Mouse (Mus musculus) ovary, postnatal 36 days (tissue): ENCODE measurements around the gene Tbccd1.

Experiments used
- DNase-seq: peaks from one replicate; pipeline ENCODE4 v3.0.0; 2022; ENCODE audit warnings: low spot score, mixed read lengths

Gene Tbccd1

GRCm38 (mm10) chr16:22857431-22858113 lies at the start of gene Tbccd1, which contains the start of gene Dnajb11:
TSS of gene Tbccd1 (minus strand) at chr16:22857669.
TSS of gene Dnajb11 (plus strand) at chr16:22857845.
- DNase-seq = peak; percentile 97

GRCm38 (mm10) chr16:22901326-22901725 lies 43.9 kb upstream of the Tbccd1 start:
- no peak for DNase-seq

DNA sequence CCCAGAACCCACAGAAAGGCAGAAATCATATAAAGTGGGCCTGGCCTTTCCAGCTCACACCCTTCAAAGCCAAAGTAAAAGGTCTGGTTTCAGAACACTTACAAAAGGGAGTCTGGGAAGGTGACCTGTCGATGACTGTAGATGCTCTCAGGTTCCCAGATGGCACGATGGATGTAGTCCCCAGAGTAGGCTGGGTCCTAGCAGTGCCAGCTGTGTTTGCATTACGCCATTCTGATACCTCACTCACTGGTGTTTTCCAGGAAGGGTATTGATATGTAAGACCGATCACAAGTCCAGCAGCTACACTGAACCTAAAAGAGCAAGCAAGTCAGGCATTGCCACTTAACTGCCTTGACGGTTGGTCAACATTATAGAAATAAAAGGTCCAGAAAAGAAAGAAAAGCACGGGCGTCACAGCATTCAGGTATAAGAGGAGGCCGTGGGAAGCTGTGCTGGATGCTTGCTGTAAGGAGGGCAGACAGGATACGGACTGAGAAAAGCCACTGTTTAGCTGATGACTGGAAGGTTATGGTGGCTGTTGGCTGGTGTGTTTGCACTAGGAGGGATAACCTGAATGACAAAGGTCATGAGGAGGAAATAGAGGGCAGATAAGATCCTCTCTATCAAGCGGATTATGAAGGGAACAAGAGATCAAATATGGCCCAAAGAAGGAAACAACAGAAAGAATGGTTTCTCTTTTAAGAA lies 42.5 kb upstream of the Tbccd1 start:
- DNase-seq = no peak

DNA sequence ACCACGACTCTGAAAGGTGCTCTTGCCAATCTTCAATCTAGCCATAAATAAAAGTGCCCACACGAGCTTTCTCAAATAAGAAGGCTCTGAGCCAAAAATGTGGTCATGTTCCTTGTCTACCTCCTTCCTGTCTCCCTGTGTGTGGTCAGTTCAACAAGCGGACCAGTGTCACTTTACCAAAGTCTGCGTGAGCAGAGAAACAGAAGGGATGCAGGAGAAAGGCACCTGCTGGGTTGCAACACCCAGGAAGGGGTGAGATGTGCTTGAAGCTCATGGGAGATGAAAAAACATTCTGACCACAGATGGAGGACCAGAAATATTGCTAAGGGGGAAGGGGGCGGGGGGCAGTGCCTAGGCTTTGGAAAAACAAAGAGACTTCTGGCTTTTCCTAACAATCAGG lies 41.9 kb upstream of the Tbccd1 start:
- no peak for DNase-seq

GRCm38 (mm10) chr16:22896618-22897017 lies 39.1 kb upstream of the Tbccd1 start:
- DNase-seq = no peak

DNA sequence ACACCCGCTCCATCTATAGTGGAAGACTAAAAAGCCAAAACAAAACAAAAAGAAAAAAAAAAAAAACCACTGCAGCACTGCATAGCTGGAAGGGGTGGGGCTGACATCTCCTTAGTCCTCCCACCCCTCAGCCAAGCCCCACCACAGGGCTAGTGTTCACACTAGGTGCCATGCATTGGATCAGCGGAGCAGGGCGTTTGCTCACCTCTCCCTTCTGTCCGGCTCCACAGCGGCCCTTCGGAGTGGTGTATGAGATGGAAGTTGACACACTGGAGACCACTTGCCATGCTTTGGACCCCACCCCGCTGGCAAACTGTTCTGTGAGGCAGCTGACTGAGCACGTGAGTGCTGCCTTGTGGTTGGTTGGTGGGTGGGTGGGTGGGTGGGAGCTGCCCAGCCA lies 36.6 kb upstream of the Tbccd1 start:
- DNase-seq = no peak

DNA sequence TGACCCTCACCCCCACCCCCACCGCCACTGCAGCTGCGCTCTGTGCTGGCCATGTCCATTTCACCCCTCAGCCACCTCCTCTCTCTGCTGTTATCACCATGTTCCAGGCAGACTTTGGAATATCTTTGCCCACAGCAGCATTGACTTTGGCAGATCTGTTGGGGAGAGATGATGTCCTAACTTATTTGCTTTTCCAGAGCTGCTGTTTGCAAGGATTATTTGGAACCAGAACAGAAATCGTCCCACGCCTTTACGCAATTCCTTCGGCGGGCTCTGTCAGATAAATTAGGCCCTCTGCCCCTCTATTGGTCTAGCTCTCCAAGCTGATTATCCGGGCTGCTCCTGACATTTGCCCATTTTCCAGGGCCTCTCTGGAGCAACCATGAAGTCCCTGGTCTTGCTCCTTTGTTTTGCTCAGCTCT lies 34.3 kb upstream of the Tbccd1 start:
- DNase-seq = no peak

GRCm38 (mm10) chr16:22890683-22891510 lies 33.4 kb upstream of the Tbccd1 start, which contains the start of gene Ahsg:
TSS of gene Ahsg (plus strand) at chr16:22891277.
- DNase-seq = no peak

GRCm38 (mm10) chr16:22889716-22890115 lies 32.2 kb upstream of the Tbccd1 start:
- no peak for DNase-seq

DNA sequence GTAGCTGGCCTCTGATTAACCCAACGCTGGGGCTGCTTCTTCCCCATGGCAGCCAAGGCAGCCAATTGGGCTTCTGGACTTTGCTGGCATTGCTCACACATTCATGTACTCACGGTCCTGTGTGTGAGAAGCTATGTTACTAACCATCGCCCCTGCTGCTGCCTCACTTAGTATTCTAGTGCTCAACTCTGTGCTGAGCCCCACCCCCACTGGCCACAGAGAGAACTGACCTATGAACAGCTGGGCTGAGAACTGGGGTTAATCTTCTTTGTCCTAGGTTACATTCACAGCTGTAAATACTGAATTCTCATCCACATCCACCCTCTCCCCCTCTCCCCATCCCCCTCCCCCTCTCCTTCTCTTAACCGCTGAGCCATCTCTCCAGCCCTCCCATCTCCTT lies 31.4 kb upstream of the Tbccd1 start:
- DNase-seq = no peak

DNA sequence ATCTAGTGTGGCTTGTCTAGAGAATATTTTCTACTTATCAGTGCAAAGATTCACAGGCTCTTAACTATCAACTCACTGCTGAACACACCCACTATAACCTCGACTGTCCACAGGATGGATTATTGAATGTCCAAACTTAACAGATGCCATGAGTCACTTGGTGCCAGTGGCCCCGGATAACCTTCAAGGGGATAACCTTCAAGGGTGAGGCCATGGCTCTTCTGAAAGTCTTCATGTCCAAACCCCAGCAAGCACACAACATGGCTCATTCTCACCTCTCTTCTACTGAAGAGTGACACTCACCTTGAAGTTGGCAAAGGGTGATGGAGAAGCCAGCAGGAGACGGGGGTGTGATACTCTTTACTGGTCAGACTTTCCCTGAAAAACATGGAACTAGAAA lies 29.3 kb upstream of the Tbccd1 start:
- no peak for DNase-seq

GRCm38 (mm10) chr16:22885356-22885755 lies 27.9 kb upstream of the Tbccd1 start:
- no peak for DNase-seq

GRCm38 (mm10) chr16:22883441-22883840 lies 26.0 kb upstream of the Tbccd1 start:
- no peak for DNase-seq

DNA sequence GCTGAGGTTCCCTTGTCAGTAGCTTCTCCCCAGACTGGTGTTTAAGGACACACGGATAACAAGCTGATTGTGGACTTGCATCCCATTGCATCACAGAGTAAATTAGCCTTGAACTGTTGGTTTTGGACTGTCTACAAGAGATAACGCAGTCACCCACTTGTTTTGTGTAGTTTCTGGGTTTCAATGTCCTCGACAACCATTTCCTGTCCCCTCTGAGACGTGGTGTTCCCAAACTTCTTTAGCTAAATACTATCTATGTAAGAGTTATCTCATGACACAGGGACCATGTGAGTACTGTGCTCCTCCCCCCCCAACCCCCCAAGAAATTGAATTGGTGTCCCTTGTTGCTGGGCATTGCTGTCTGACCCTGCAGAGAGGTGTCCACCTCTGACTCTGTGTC lies 24.0 kb upstream of the Tbccd1 start:
- no peak for DNase-seq

DNA sequence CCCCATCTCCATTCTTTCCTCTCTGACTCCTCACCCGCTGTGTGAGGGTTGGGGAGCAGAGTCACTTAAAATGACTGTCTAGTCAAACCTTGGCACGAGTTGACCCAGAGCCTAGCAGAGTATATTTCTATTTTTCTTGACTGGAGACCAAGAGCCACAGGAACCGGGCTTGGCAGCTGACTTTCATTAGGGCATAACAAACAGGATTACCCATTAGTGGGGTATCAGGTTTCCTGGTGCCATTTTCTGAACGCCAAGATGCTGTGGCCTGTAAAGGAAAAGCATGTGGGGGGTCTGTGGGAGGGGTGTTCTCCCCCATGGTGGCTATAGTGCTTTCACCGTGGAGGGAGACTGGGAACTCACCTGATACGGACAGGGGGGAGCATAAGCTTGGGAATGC lies 23.4 kb upstream of the Tbccd1 start:
- DNase-seq = no peak

DNA sequence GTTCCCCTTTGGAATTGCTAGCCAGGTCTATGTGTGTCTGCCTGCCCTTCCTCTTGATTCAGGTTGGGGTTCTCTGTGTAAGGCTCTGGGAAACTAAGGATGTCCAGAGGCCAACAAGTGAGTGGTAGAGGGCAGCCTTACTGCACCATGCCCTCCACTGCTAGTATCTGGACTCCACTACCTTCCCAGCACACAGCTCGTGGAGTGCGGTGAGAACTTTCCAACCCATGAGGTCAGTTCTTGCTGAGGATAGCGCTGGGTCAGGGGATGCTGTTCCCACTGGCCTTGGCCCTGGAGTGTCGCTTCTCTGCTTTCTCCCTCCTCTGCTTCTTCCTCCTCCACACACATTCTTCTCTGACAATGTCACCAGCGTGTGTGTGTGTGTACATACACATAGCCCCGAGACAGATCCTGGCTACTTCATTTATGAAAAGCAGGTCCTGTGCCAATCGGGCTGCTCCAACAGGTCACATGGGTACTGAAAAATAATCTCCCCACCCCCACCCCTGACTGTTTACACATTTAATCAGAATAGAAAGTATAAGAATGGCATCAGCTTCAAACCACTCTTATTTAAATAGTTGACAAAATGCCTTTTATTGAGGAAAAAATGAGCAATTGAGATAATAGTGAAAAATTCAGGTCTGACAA lies 22.6 kb upstream of the Tbccd1 start:
- DNase-seq = peak; percentile 16

GRCm38 (mm10) chr16:22878716-22879115 lies 21.2 kb upstream of the Tbccd1 start:
- DNase-seq = no peak

- DNase-seq = no peak
Observed at GRCm38 (mm10) chr16:22877660-22878390, 20.4 kb upstream of the Tbccd1 start.

GRCm38 (mm10) chr16:22876218-22877043 lies 19.0 kb upstream of the Tbccd1 start:
- DNase-seq = no peak

GRCm38 (mm10) chr16:22873369-22873768 lies 15.9 kb upstream of the Tbccd1 start:
- DNase-seq = no peak

- no peak for DNase-seq
Observed at GRCm38 (mm10) chr16:22872397-22872796, 14.9 kb upstream of the Tbccd1 start.
